Mouse (Mus musculus): ENCODE data around the gene Gtf2h4.

Gene Gtf2h4

DNA sequence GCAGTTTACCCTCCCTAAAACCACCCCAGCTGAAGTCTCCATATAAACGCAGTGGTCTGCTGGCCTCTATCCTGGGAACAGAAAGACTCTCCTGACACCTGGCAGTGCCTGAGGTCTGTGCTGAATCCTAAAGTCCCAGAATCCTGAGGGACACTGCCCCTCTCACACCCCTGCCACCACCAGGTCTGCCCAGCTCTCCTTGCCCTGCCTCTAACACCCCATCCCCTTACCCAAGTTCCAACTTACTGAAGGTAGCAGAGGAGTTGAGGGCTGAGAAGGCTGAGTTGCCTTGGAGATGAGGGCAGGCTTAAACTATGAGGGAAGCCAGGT lies 23.9 kb upstream of the Gtf2h4 start:
- no peak for DNase-seq (ENCODE audit: low spot score)

- no peak for DNase-seq (ENCODE audit: low spot score)
These were observed 23.2 kb upstream of the Gtf2h4 start for GRCm38 (mm10) chr17:35696691-35697090.

- DNase-seq (ENCODE audit: low spot score) = peak; percentile 67
These were observed 21.8 kb upstream of the Gtf2h4 start for GRCm38 (mm10) chr17:35695289-35695688.

GRCm38 (mm10) chr17:35693906-35694305 lies 20.4 kb upstream of the Gtf2h4 start:
- no peak for DNase-seq (ENCODE audit: low spot score)

DNA sequence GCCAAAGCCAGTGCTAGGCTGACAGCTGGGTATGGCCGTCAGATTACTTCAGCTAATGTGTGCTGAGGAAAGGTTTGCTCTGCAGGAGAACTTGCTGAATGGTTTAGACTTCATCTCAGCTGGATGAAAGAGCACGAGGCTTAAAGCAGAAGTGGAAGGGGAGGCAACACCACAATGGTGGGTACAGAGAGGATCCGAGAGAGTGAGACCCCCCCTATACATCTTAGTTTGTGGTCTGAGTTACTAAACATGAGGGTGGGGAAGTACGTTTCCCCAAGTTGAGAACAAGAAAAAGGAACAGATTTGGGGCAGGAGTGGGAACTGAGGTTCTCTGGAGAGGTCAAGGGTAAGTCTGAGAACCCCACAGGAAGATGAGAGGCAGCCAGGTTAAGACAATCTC lies 18.8 kb upstream of the Gtf2h4 start:
- DNase-seq (ENCODE audit: low spot score) = no peak

- no peak for DNase-seq (ENCODE audit: low spot score)
These were observed 18.3 kb upstream of the Gtf2h4 start for GRCm38 (mm10) chr17:35691811-35692210.

DNA sequence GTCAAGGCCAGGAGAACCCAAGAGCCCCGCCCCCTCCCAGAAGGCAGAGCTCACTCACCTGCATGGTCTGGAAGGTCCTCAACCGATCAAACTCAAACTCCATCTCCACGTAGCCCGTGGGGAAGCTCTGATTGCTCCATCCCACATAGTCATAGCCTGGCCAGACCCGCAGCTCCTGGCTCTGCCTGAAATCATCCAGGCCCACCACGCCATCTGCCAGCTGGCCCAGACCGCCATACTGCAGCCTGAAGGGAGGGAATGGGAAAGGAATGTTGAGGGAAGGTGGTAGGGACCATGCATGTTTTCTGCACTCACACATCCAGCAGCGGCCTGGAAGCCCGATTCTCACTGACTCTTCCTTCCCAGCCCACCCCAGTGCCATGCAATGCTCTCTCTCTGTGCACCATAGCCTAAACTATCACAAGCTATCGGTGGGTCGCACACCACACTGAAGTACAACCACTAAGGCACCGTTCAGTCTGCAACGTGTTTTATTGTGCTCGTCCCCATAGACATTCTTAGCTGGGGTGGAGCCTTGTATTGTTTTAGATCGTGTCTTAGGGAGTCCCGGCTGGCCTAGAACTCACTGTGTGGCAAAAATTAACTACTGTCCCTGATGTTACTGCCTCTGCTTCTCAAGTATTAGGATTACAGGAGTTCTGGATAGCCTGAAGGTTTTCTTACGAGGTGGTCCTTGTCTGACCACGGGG lies 16.6 kb upstream of the Gtf2h4 start:
- no peak for DNase-seq (ENCODE audit: low spot score)

- DNase-seq (ENCODE audit: low spot score) = no peak
These were observed 15.0 kb upstream of the Gtf2h4 start for GRCm38 (mm10) chr17:35688347-35689175.

- DNase-seq (ENCODE audit: low spot score) = peak; percentile 36
These were observed 11.5 kb upstream of the Gtf2h4 start for GRCm38 (mm10) chr17:35685061-35685460.

GRCm38 (mm10) chr17:35681986-35682385 lies 8.4 kb upstream of the Gtf2h4 start:
- DNase-seq (ENCODE audit: low spot score) = no peak

- no peak for DNase-seq (ENCODE audit: low spot score)
These were observed 7.1 kb upstream of the Gtf2h4 start for GRCm38 (mm10) chr17:35680591-35680990.

GRCm38 (mm10) chr17:35672527-35672926 lies 1.0 kb downstream of the Gtf2h4 start:
- DNase-seq (ENCODE audit: low spot score) = no peak

GRCm38 (mm10) chr17:35671846-35672245 lies 1.7 kb downstream of the Gtf2h4 start:
- DNase-seq (ENCODE audit: low spot score) = no peak

- DNase-seq (ENCODE audit: low spot score) = no peak
These were observed 3.8 kb downstream of the Gtf2h4 start for GRCm38 (mm10) chr17:35669731-35670130.

- peak; percentile 98 for DNase-seq (ENCODE audit: low spot score)
These were observed 6.0 kb downstream of the Gtf2h4 start, which contains the start of gene Vars2 for GRCm38 (mm10) chr17:35667334-35668065. Gene Vars2 (minus strand): TSS chr17:35667592.

GRCm38 (mm10) chr17:35666851-35667256 lies 6.7 kb downstream of the Gtf2h4 start:
- peak; percentile 64 for DNase-seq (ENCODE audit: low spot score)

DNA sequence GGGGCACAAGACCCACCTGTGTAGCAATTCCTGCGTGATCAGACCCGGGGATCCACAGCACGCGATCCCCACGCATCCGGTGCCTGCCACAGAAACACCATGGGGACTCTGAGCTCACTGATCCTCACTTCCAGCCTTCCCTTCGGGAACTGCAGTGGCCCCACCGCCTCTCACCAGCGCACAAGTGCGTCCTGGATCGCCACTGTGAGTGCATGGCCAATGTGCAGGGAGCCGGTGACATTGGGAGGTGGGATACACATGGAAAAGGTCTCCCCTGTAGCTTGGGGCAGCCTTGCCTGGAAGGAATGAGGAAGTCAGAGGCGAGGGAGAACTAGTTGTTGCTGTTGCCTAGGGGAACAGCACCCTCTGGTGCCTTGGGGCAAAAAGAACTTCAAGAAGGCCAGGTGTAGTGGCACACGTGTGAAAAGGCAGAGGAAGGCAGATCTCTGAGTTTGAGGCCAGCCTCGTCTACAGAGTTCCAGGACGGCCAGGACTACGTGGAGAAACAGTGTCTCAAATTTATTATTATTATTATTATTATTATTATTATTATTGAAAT lies 7.5 kb downstream of the Gtf2h4 start:
- no peak for DNase-seq (ENCODE audit: low spot score)

GRCm38 (mm10) chr17:35653086-35653485 lies 20.5 kb downstream of the Gtf2h4 start:
- no peak for DNase-seq (ENCODE audit: low spot score)

- DNase-seq (ENCODE audit: low spot score) = no peak
These were observed 24.1 kb downstream of the Gtf2h4 start for GRCm38 (mm10) chr17:35649429-35649828.

DNA sequence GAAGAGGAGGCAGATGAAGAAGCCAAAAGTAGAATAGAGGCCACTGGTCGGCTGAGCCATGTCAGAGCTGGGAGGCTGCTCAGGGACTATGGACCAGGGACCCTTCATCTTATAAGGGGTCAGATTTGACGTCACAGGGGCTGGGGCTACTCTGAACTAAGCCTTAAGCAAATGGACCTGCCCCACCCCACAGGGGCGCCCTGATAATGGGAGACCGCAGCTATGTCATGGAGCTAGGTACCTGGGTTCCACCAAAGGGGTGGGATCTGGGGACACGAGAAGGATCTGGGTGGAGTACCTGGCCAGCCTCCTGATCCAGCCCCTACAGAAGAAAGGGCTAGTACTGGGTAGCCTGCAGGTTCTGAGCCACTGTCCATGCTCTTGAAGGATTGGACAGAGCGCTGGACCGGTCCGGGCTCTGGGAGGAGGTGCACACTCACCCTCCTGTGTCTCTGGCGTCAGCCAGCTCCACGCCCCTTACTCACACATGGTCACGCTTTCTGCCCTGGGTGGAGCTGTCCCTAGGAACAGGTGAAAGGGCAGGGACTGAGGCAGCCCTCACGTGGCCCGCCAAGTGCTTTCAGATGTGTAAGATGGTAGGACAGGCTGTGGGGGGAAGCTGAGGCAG lies 29.8 kb downstream of the Gtf2h4 start, which contains the start of gene Mucl3:
Gene Mucl3 (minus strand): TSS at position 87 of the 628 bp plus-strand sequence.
- no peak for DNase-seq (ENCODE audit: low spot score)

GRCm38 (mm10) chr17:35639352-35639751 lies 34.2 kb downstream of the Gtf2h4 start:
- no peak for DNase-seq (ENCODE audit: low spot score)
